Mouse (Mus musculus) embryonic facial prominence, embryonic 11.5 days (tissue): Measurements from ENCODE around the gene Zmiz1. TPM values are rescaled to one million over a fixed set of nuclear protein-coding genes. Genes with fewer than 3 reads are reported as not detected.

Experiments used
- ATAC-seq: fragments of 200-750 bp; cut with Nextera tagmentation; replicated peaks from 2 replicates; pipeline ENCODE4 v1.8.0; 2017; ENCODE audit warnings: low read depth; ENCODE audit not compliant: insufficient number of reproducible peaks, low FRiP score, low TSS enrichment
- DNase-seq: peaks from one replicate; pipeline ENCODE4 v3.0.0-alpha.2; 2015; ENCODE audit warnings: low spot score
- H3K27ac ChIP-seq: fragments of 300-500 bp; sonication (generic); replicated peaks from 2 replicates; pipeline ENCODE4 v1.5.1; 2014; ENCODE audit warnings: mild to moderate bottlenecking, low read depth, low read length, control low read depth
- H3K27me3 ChIP-seq: fragments of 300-500 bp; sonication (generic); 2 replicates; pipeline ENCODE4 v1.6.1; 2014; ENCODE audit warnings: mild to moderate bottlenecking, low read length, moderate library complexity, mixed read lengths; ENCODE audit not compliant: control insufficient read depth, insufficient read depth
- H3K36me3 ChIP-seq: fragments of 300-500 bp; sonication (generic); replicated peaks from 2 replicates; pipeline ENCODE4 v1.6.1; 2014; ENCODE audit warnings: low read depth, mild to moderate bottlenecking, low read length, moderate library complexity, mixed read lengths; ENCODE audit not compliant: control insufficient read depth, insufficient read depth
- H3K4me1 ChIP-seq: fragments of 300-500 bp; sonication (generic); 2 replicates; pipeline ENCODE4 v1.6.1; 2014; ENCODE audit warnings: low read length, mixed read lengths; ENCODE audit not compliant: control insufficient read depth, insufficient read depth
- H3K4me2 ChIP-seq: fragments of 300-500 bp; sonication (generic); 2 replicates; pipeline ENCODE4 v1.6.1; 2014; ENCODE audit warnings: low read depth, mild to moderate bottlenecking, control low read depth, low read length, moderate library complexity
- H3K4me3 ChIP-seq: fragments of 300-500 bp; sonication (generic); 2 replicates; pipeline ENCODE4 v1.5.1; 2014; ENCODE audit warnings: low read depth, low read length, control low read depth
- H3K9ac ChIP-seq: fragments of 300-500 bp; sonication (generic); replicated peaks from 2 replicates; pipeline ENCODE4 v1.6.1; 2014; ENCODE audit warnings: mild to moderate bottlenecking, control low read depth, low read length
- H3K9me3 ChIP-seq: fragments of 300-500 bp; sonication (generic); replicated peaks from 2 replicates; pipeline ENCODE4 v1.6.1; 2016; ENCODE audit warnings: mild to moderate bottlenecking, low read length, inconsistent platforms, mixed read lengths; ENCODE audit not compliant: control insufficient read depth
- WGBS: fragments of 180-500 bp; shearing (Covaris S2); extraction: QIAGEN DNeasy Blood & Tissue Kit; methylation state at CpG from one replicate; pipeline ENCODE4 v1.1.7; 2014; 5-methylcytosine and 5-hydroxymethylcytosine counted together
- polyA plus RNA-seq: library from polyadenylated mRNA; unstranded; fragments of >200 nt; fragmentation: Nextera tagmentation; extraction: Ambion mirVana; gene quantifications from 2 replicates; pipeline ENCODE4 v1.2.1, GENCODE M21; 2014

Gene Zmiz1
- polyA plus RNA-seq, 1 experiment from 2014 or later, result 27.7 TPM

DNA sequence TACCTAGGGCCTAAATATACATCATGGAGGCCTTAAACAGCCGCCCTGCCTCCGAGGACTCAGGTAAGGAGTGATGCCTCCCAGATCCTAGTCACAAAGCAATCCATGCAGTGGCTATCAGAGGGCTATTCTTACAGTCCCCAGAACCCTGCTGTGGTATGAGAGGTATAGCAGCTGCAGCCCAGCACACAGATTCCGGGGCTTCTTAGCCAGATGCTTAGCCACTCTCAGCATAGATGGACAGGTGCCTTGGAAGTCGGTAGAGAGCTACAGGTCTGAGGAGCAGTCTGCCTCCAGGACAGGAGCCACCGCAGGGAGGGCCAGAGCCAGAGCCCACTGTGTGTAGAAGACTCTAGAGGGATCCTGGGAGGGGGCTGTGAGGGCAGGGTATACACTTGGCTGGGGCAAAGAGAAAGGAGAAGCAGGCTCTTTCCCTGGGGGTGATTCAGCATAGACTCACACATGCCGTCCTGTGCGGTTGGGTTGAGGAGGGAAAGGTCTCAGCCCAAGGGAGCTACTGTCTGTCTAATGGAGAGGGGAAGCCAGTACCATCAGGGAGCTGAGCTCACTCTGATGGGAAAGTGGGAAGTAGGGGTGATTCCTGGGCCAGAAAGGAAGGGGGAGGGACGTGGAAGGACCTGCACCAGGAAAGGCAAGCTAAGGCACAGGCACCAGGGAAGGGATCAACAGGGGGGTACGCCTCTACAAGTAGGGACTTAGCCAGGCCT lies 27.9 kb downstream of the Zmiz1 start:
- H3K4me2 ChIP-seq, result no peak overlapping the region
- no peaks in the 10 kb centered on the region; the same call in 1 of the 2 replicates for H3K4me1 ChIP-seq
- H3K27ac ChIP-seq, result no peak overlapping the region
- DNase-seq, result no peak
- WGBS, result 73% methylated on average over 9 of the region's 9 CpGs
- no peak overlapping the region for H3K9ac ChIP-seq
- no peaks in the 10 kb centered on the region for H3K9me3 ChIP-seq
- no peak overlapping the region for H3K4me3 ChIP-seq
- no peaks in the 10 kb centered on the region for H3K36me3 ChIP-seq
- no peaks in the 10 kb centered on the region for H3K27me3 ChIP-seq
- no peak; the same call in 1 of the 2 replicates for ATAC-seq

DNA sequence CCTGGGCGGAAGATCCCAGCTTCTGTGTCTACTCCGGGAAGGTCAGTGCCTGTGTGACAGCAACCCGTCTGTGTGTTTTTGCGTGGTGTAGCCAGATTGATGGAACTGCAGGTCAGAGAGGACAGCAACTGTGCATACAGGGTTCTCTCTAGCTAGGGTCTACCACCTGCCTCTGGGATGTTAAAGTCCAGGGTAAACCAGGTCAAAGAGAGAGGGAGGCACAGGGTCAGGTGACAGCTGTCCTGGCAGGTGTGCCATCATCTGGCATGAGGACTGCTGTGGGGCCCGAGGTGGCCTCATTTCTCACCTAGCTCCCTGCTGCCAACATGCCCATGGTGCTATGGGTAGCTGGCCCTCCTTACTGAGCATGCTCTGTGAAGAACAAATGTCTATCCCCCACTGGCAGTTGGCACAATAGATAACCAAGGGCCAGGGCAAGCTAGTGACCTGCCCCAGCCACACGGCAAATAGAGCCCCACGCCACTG lies 28.5 kb downstream of the Zmiz1 start:
- no peaks in the 10 kb centered on the region for H3K27me3 ChIP-seq
- no peak overlapping the region for H3K27ac ChIP-seq
- WGBS, result 78% methylated on average over 7 of the region's 7 CpGs
- no peak overlapping the region for H3K4me3 ChIP-seq
- H3K36me3 ChIP-seq, result no peaks in the 10 kb centered on the region
- H3K9ac ChIP-seq, result no peak overlapping the region
- no peak overlapping the region for H3K4me2 ChIP-seq
- ATAC-seq (no peak), DNase-seq (no peak)
- H3K4me1 ChIP-seq, result no peaks in the 10 kb centered on the region; the same call in 1 of the 2 replicates
- H3K9me3 ChIP-seq, result no peaks in the 10 kb centered on the region

DNA sequence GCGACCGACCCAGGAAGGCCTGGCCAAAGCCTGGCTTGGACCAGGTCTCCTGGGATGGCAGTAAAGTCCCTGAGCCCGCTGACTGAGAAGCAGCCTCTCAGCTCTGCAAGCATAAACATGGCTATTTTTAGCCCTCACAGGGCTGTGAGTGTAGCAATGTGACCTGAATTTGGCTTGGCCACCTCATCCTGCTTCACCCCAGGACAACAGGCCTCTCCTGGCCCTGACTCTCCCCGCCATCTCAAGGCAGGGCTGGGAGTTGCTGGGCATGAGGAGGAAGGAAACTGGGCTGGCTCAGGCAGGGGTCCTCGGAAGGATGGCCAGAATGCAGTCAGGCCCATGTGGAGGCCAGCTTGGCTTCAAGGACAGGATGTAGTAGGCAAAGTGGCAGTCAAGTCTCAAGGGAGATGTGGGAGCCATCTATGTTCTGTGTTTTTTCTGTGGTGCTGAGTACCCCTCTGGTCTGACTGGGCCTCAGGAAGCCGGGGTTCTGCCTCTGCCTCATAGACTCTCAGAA lies 29.2 kb downstream of the Zmiz1 start:
- H3K9me3 ChIP-seq, result no peaks in the 10 kb centered on the region
- H3K4me1 ChIP-seq, result no peaks in the 10 kb centered on the region; the same call in 1 of the 2 replicates
- no peaks in the 10 kb centered on the region for H3K27me3 ChIP-seq
- ATAC-seq, result no peak
- H3K4me3 ChIP-seq, result no peak overlapping the region
- no peak overlapping the region for H3K27ac ChIP-seq
- no peak overlapping the region for H3K9ac ChIP-seq
- H3K36me3 ChIP-seq, result no peaks in the 10 kb centered on the region
- no peak for DNase-seq
- WGBS, result 68% methylated on average over 6 of the region's 6 CpGs
- no peak overlapping the region for H3K4me2 ChIP-seq

DNA sequence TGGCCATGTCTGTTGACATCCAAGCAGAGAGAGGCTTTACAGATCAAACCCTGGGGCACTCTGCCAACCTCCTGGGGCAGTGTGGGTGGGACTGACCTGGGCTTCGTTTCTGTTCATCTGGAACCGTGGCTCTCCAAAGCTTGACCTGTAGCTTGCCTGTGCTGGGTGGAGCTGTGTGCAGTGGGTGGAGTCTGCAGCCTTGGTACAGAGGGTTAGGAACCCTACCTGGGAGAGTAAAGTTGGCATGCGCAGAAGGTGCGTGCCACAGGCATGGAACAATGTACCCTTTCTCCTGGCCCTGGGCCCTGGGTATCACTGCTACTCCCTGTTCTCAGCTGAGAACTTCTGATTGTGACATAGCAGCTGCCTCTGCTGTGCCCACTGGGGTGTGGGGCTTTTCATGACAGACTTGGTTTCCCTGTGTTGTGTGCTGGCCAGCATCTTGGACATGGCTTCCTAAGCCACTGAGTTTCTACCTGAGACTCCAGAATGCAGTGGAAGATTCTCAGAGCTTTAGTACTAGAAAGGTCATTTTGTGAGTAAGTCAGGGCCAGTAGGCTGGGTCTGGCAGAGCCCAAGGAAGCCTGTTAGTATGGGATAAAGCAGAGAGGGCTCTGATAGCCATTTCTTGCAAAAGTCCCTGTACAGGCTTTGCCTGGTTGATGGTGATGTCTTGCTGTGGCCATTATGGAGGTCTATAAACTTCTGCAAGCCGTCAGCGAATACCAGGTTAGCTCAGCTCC lies 30.5 kb downstream of the Zmiz1 start:
- no peaks in the 10 kb centered on the region; the same call in 1 of the 2 replicates for H3K4me1 ChIP-seq
- no peaks in the 10 kb centered on the region for H3K27me3 ChIP-seq
- H3K27ac ChIP-seq, result no peak overlapping the region
- no peak overlapping the region for H3K4me3 ChIP-seq
- 81% methylated on average over 6 of the region's 6 CpGs for WGBS
- no peaks in the 10 kb centered on the region for H3K9me3 ChIP-seq
- no peak for DNase-seq
- no peaks in the 10 kb centered on the region for H3K36me3 ChIP-seq
- H3K4me2 ChIP-seq, result no peak overlapping the region
- no peak for ATAC-seq
- H3K9ac ChIP-seq, result no peak overlapping the region

DNA sequence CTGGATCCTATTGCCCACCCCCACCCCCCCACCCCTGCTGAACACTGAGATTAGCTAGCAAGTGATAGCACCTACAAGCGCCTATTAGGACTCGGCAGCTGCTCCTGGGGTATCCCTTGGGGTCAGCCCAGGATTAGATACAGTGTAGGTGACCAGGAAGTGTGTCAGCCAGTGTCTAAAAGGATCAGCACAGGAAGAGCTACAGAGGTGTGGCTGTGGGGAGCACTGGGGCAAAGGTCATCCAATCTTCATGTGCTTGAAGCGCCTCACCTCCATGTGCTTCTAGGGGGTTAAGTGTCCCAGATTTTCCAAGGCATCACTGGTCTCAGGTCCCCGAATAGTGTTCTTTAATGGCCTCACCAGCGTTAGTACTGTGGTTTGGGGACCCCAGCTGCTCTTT lies 33.0 kb downstream of the Zmiz1 start:
- no peak overlapping the region for H3K27ac ChIP-seq
- 78% methylated on average over 5 of the region's 5 CpGs for WGBS
- no peaks in the 10 kb centered on the region for H3K36me3 ChIP-seq
- no peak for ATAC-seq
- no peaks in the 10 kb centered on the region for H3K27me3 ChIP-seq
- H3K4me1 ChIP-seq, result no peaks in the 10 kb centered on the region; the same call in 1 of the 2 replicates
- no peak for DNase-seq
- no peak overlapping the region for H3K4me2 ChIP-seq
- no peak overlapping the region for H3K4me3 ChIP-seq
- no peak overlapping the region for H3K9ac ChIP-seq
- no peaks in the 10 kb centered on the region for H3K9me3 ChIP-seq

DNA sequence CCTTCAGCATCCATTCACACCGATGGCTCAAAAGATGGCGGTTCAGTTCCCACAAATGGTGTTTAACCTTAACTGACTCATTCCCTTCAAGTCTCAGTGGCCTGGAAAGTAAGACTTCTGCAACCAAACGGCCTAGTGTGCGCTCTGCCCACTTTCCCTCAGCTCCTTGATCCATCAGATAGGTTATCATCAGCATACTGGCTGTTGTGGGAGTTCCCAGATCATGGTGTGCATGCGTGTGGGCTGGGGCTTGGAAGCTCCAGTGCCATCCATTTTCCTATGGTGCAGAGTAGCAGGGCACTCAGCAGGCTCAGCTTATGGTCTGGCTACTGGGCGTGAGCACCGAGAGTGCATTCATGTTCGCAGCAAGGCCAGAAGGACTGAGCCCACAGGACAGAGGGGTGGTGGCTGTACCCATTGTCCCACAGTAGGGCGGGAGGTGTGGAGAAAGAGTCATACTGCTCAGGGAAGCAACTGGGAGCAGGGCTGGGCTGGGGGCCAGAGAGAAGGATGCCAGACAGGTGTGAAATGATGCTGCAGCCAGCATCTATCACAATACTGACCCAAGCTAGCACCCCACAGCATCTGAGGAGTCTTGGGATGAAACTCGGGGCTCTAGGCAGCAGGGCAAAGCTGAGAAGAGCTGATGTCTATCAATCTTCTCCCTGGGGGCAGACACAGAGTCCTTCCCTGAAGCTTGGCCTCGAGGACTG lies 33.7 kb downstream of the Zmiz1 start:
- no peaks in the 10 kb centered on the region for H3K36me3 ChIP-seq
- no peaks in the 10 kb centered on the region for H3K9me3 ChIP-seq
- ATAC-seq, result no peak
- no peak for DNase-seq
- H3K4me3 ChIP-seq, result no peak overlapping the region
- H3K27me3 ChIP-seq, result no peaks in the 10 kb centered on the region
- H3K4me1 ChIP-seq, result peaks cover 3% of the 10 kb centered on the region
- H3K9ac ChIP-seq, result no peak overlapping the region
- no peak overlapping the region for H3K4me2 ChIP-seq
- 83% methylated on average over 11 of the region's 11 CpGs for WGBS
- H3K27ac ChIP-seq, result no peak overlapping the region

DNA sequence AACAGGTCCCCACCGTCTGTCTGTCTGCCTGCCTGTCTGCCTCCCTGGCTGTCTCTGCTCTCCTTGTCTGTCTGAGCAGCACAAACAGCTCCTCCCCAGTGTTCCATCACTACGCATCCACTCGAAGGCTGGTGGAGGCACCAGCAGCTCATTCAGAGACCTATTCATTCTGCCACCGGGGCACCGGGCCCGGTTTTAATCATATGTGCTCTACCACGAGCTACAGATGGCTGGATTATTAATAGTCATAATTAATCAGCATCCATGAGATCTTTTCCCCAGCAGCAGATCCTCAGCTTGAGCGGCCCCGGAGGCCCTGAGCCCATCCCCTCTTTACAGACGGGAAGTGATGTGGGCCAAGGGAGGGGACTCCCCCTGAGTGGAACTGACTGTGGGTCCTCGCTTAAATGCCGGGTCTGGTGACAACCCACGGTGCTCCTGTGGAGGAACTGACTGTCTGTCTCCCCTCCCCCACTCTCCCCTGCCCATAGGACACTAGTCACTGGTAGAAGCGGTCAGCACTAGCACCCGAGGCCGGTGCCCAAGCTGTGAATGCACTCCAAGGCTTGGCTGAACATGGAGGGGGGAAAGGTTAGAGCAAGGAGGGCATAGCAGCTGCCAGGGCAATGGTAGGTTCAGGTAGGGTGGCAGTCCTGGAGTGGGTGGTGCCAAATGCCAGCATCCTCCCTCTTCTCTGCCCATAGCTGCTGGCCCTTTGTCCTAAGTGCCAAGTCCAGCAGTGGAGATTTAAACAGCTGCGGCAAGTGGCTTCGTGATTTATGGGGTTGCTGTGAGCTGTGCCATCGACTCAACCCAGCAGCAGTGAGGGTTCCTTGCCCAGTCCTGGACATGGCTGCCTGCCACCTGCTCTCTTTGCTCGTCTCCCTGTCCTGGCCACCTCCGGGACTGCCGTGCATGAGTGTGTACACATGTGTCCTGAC lies 34.6 kb downstream of the Zmiz1 start:
- H3K27me3 ChIP-seq, result no peaks in the 10 kb centered on the region
- WGBS, result 75% methylated on average over 22 of the region's 22 CpGs
- H3K4me3 ChIP-seq, result no peak overlapping the region
- no peak overlapping the region for H3K9ac ChIP-seq
- no peaks in the 10 kb centered on the region for H3K9me3 ChIP-seq
- H3K27ac ChIP-seq, result no peak overlapping the region
- no peak overlapping the region for H3K4me2 ChIP-seq
- DNase-seq (no peak), ATAC-seq (no peak)
- peaks cover 10% of the 10 kb centered on the region for H3K4me1 ChIP-seq
- H3K36me3 ChIP-seq, result no peaks in the 10 kb centered on the region
